Mouse (Mus musculus) kidney, adult 2 months (tissue): ENCODE data around the gene Bmp8b.

ENCODE experiments used
- CTCF ChIP-seq: fragments of 200-500 bp; conservative IDR thresholded peaks from 2 replicates; pipeline ENCODE4 v1.5.1; 2011; ENCODE audit warnings: low read depth, mild to moderate bottlenecking, control low read depth, low read length, moderate library complexity, mixed read lengths; ENCODE audit not compliant: insufficient read depth, insufficient read length
- POLR2A ChIP-seq: fragments of 200-500 bp; IDR thresholded peaks from one replicate; pipeline ENCODE4 v1.6.1; 2011; ENCODE audit warnings: low read depth, low read length, control low read depth

- TF ChIP-seq CTCF: no peak
- no peak for TF ChIP-seq POLR2A
Observed at GRCm38 (mm10) chr4:123083323-123083902, 21.6 kb upstream of the Bmp8b start.
